Mouse (Mus musculus): ENCODE measurements around the gene Arid3b.
A peak's percentile ranks its signal among the peaks of the same experiment; 100 is the strongest.
"Not testable (repeated sequence)": the region's sequence is repeated elsewhere in the genome, so short reads cannot be mapped to it uniquely, and the experiment has no call there.

The Arid3b gene

DNA sequence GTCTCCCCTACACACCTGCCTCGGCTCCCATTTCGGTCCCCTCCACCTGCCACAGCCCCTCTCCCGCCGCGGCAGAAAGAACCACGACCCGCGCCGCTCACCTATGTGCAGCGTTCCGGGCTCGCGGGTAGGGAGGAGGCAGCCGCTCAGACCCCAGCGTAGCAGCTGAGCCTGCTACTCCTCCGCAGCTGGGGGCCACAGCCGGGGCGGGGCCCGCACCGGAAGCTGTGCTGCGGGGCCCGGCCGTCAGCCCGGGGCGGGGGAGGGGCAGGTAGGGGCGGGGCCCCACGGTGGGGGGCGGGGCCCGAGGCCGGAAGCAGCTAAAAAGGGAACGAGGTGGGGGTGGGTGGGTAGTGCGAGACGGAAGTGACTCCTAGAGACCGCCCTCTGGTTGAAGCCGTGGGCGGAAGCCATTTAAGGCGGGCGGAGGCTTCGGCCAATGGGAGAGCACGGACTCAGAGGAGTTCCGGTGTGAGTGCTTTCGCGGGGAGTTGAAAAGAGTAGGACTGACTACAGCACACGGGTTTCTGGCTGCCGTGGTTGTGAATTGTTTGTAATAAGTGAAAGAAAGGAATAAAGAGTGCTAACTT, at the start of gene Arid3b:
Gene Arid3b (minus strand): TSS at position 213 of the 590 bp plus-strand sequence.
- peak; percentile 61 to 79 for DNase-seq (ENCODE audit: low read depth in 1 of 2, low spot score in 2 of 2)

DNA sequence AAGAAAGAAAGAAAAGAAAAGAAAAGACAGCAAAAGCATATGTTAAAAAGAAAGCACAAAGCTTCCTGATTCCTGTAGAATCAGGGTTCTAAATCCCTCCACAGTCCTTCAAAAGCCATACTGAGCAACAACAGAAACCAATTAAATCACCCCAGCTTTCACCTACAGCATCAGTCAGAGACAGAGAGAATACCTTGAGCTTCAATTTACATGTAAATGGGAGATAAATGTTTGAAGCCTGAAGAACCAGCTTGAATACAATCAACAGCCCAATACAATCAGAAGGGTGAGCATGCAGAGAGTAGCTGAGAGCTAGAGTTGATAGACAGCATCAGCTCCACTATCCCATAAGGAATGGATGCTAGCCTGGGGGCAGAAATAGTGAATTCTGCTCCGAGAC, 46.8 kb upstream of the Arid3b start:
- no peak for DNase-seq (ENCODE audit: low read depth in 1 of 2, low spot score in 2 of 2)

GRCm38 (mm10) chr9:57881781-57882180, 45.2 kb upstream of the Arid3b start:
- not testable (repeated sequence) for DNase-seq (ENCODE audit: low read depth in 1 of 2, low spot score in 2 of 2)

GRCm38 (mm10) chr9:57880278-57880677, 43.7 kb upstream of the Arid3b start:
- no peak for DNase-seq (ENCODE audit: low read depth in 1 of 2, low spot score in 2 of 2)

DNA sequence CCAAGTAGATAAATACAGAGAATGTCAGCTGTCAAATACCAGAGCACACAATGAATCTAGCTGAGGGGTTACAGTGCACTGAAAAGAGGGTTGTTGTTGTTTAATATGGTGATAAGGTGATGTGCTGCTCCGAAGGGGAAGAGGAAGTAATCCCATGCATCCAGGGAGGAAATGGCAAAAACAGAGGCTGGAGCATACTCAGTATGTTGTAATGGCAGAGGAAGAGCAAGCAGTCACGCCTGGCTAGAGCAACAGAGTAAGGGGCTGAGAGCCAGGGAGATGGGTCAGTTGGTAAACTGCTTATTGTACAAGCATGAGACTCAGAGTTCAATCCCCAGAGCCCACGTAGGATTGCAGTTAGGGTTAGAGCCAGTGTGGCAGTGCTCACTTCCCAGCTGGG, 42.6 kb upstream of the Arid3b start:
- DNase-seq (ENCODE audit: low read depth in 1 of 2, low spot score in 2 of 2): no peak

GRCm38 (mm10) chr9:57874994-57875393, 38.4 kb upstream of the Arid3b start:
- DNase-seq (ENCODE audit: low read depth in 1 of 2, low spot score in 2 of 2): no peak

DNA sequence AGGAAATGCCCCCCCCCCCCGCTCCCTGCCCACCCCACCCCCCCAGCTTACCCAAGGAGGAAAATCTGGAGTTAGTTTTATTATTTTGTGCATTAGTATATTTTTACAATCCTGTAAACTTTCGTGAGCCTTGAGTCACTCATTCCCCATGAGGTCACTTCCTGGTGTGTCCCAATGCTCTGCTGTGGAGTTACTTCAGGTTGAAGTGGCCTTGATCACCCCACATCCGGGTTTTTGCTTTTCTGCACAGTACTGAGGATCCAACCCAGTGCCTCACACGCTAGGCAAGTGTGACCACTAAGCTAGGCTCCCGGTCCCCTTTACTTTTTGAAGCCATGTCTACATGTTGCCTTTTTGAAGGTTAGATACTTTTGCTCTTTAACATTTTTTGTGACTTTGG, 37.5 kb upstream of the Arid3b start:
- DNase-seq (ENCODE audit: low read depth in 1 of 2, low spot score in 2 of 2): peak in 1 of 2 experiments; percentile 19

DNA sequence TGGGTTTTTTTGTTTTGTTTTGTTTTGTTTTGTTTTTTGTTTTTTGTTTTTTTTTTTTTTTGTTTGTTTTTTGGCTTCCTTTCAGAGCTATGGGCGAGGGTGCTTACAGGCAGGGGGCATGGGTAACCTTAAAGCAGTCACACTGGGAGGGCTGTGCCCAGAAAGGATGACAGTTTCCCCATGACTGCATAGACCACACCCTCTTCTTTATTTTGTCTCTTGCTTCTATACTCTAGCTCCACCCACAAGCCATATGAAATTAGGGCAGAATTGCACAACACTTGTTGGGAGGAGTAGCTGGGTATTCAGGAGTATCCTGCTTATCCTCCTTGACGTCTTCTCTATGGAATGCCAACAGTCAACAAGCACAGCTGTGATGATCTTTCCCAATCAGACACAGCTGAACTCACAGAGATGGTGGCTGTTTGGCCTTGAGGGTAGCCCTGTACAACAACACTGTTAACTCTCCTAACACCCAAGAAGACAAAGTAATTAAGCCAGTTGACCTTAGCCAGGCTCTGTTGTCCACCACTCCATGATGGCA, 33.8 kb upstream of the Arid3b start:
- no peak for DNase-seq (ENCODE audit: low read depth in 1 of 2, low spot score in 2 of 2)

DNA sequence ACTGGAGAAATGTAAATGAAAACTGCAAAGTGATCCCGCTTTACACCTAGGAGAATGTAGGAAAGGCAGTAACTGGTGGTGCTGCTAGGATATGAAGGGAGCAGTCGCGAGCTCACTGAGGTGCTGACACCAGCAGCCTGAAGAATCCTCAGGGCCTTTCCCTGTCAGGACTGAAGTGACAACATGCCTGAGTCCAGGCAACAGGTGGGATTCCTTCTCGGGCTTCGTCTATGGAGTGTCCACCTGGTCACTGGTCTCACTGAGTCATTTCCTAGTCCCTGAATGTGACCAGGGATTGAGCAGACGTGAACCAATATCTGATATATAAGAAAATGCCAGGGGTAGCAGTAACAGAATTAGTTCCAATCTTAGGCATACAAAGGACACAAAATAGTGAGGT, 32.2 kb upstream of the Arid3b start:
- no peak for DNase-seq (ENCODE audit: low read depth in 1 of 2, low spot score in 2 of 2)

DNA sequence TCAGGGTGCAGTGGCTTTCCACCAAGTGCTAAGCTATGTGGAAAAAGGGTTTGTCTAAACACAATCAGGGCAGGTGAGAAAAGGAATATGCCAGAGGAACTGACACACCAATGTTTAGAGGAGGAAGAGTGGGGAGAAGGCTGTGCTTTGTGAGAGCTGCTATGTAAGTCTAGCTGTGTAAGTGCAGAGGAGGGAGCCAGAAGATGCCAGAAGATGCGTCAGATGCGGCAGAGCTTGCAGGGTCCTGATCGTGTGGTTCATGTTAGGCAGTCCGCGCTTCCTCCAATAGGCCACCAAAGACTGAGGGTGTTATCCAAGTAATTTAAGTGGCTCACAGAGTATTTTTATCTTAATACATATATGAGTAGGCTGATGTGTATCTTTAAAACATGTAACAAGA, 31.3 kb upstream of the Arid3b start:
- DNase-seq (ENCODE audit: low read depth in 1 of 2, low spot score in 2 of 2): no peak

DNA sequence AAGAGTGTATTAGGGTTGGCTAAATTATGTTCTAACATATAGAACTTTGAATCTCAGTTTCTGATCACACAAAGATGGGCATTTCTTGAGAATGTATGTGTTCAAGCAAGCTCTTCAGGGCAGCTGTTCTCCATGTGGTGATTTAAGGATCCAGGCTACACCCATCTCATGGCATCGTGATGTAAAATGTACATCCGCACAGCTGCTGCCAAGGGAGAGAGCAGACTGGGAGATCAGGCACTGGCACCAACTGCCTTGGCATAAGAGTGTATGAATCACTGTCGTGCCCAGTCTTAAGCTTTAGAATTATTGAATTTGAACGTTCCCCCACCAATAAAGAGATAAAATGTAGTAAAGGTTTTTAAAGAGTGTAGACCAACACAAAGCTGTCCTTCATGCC, 30.6 kb upstream of the Arid3b start:
- DNase-seq (ENCODE audit: low read depth in 1 of 2, low spot score in 2 of 2): no peak

- DNase-seq (ENCODE audit: low read depth in 1 of 2, low spot score in 2 of 2): no peak
Measured at GRCm38 (mm10) chr9:57866530-57866929, 29.9 kb upstream of the Arid3b start.

DNA sequence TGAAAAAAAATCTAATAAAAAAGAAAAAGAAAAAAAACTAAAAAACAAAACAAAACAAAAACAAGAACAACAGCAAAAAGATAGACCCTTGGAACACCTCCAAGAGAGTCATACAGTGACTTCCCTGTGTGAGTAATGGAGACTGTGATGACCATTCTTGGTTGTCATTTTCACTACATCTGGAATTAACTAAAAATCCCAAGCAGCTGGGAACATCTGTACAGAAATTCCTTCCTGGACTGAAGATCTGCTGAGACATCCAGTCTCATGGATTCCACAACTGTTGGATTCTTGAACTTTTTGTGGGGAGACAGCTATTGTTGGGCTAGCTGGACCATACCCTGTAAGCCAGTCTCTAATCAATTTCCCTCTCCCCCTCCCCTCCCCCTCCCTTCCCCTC, 27.7 kb upstream of the Arid3b start:
- DNase-seq (ENCODE audit: low read depth in 1 of 2, low spot score in 2 of 2): no peak

- DNase-seq (ENCODE audit: low read depth in 1 of 2, low spot score in 2 of 2): peak; percentile 18 to 27
Measured at GRCm38 (mm10) chr9:57861951-57862471, 25.4 kb upstream of the Arid3b start.

DNA sequence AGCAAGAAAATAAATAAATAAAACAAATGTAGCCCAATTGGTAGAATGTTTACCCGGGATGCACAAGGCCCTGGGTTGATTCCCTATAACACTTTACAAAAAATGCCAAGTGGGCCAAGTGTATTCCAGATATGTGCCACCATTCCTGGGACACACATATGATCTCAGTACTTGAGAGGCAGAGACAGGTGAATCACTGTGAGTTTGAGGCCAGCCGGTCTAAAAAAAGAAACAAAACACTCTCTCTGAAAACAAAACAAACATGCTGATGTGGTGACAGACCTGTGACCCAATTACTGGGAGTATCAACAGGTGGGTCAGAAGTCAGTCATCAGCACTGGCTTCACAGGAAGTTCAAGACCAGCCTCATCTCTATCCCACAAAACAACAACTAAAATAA, 19.9 kb upstream of the Arid3b start:
- DNase-seq (ENCODE audit: low read depth in 1 of 2, low spot score in 2 of 2): no peak

DNA sequence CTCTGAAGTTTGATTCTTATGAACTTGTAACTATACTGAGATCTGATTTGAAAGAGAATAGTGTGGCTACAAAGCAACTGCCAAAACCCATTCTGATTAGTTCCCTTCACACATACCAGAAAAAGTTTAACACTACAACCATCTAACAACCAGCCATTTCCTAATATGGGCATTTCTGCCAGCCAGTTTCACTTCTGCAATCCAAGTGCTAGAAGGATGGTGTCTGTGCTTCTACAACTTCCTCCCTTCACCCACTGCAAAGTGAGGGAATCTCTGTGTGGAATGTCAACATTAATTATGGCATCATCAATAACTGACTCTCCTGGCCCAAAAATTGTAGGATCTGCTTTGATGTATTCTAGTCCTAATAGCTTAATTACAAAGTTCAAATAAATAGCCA, 17.7 kb upstream of the Arid3b start:
- DNase-seq (ENCODE audit: low read depth in 1 of 2, low spot score in 2 of 2): peak; percentile 29 to 49

GRCm38 (mm10) chr9:57839032-57839431, 2.4 kb upstream of the Arid3b start:
- no peak for DNase-seq (ENCODE audit: low read depth in 1 of 2, low spot score in 2 of 2)

GRCm38 (mm10) chr9:57835841-57836514, 615 bp downstream of the Arid3b start:
- no peak for DNase-seq (ENCODE audit: low read depth in 1 of 2, low spot score in 2 of 2)

DNA sequence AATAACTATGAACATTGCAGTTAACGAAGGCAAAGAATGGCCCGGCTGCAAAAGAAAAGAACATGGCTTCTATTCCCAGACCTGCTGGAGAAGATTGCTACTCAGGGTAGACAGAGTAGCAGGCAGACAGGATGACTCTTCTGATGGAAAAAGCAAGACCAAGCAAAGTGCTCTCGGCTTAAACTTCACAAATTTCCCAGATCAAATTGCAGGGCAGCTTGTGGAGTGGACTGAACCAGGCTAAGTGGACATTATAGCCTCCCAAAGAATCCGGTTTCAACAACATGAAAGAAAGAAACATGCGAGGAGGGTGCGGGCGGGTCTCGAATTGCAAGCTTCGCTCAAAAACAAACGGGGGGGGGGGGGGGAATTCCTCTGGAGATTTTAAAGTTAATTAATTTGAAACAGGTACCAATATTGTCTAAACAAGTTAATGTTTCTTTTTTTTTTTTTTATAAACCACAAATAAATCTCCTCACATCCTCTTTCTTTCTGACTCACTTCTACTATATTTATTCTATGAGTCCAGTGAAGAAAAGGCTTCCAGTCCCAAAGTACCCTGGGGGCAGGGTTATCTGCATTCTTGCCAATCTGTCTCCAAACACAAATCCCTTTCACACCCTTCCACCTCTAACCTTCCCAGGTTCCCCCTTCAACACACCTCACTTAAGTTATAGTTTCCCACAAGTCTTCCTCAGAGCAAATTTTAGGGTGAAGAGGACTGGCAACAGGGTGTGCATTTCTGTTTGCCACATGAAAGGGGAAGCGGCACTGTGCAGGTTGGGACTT, 1.8 kb downstream of the Arid3b start:
- DNase-seq (ENCODE audit: low read depth in 1 of 2, low spot score in 2 of 2): no peak

GRCm38 (mm10) chr9:57833762-57834471, 2.7 kb downstream of the Arid3b start:
- no peak for DNase-seq (ENCODE audit: low read depth in 1 of 2, low spot score in 2 of 2)

All from monocyte, adult 2 months (primary cell).